Mouse (Mus musculus): ENCODE data around the gene Ctps2. TPM values are rescaled to one million over a fixed set of nuclear protein-coding genes. Genes with fewer than 3 reads are reported as not detected.

Gene Ctps2
- polyA plus RNA-seq, 1 experiment, result 19.8 TPM

- Histone ChIP-seq H3ac (ENCODE audit: control insufficient read depth, insufficient read length, low read depth) (no peak overlapping the region), H3K4me3 (ENCODE audit: insufficient read depth, poor library complexity, severe bottlenecking) (no peak overlapping the region), H3K27me3 (ENCODE audit: control insufficient read depth, insufficient read depth, insufficient read length) (no peaks in the 10 kb centered on the region), H3K36me3 (ENCODE audit: control insufficient read depth, insufficient read depth) (no peaks in the 10 kb centered on the region), H3K79me2 (ENCODE audit: control insufficient read depth, insufficient read depth) (no peaks in the 10 kb centered on the region), H3K79me3 (ENCODE audit: low read depth) (no peaks in the 10 kb centered on the region)
- TF ChIP-seq CEBPB (IDR thresholded peaks at IDR 0.05; ENCODE audit: low read depth), result no peak
These were observed 56.9 kb downstream of the Ctps2 start for GRCm38 (mm10) chrX:162957921-162958320.

GRCm38 (mm10) chrX:162963840-162964239 is 62.8 kb downstream of the Ctps2 start:
- Histone ChIP-seq H3K79me2 (ENCODE audit: control insufficient read depth, insufficient read depth) (no peaks in the 10 kb centered on the region), H3K36me3 (ENCODE audit: control insufficient read depth, insufficient read depth) (no peaks in the 10 kb centered on the region), H3K79me3 (ENCODE audit: low read depth) (no peaks in the 10 kb centered on the region), H3K27me3 (ENCODE audit: control insufficient read depth, insufficient read depth, insufficient read length) (no peaks in the 10 kb centered on the region), H3ac (ENCODE audit: control insufficient read depth, insufficient read length, low read depth) (no peak overlapping the region), H3K4me3 (ENCODE audit: insufficient read depth, poor library complexity, severe bottlenecking) (no peak overlapping the region)
- TF ChIP-seq MAX (IDR thresholded peaks at IDR 0.05) (no peak), CTCF (IDR thresholded peaks at IDR 0.05; ENCODE audit: control insufficient read depth, insufficient read depth, insufficient read length) (no peak), MYOG (IDR thresholded peaks at IDR 0.05; ENCODE audit: control insufficient read depth, extremely low read depth, insufficient read length) (no peak), CEBPB (IDR thresholded peaks at IDR 0.05; ENCODE audit: low read depth) (no peak), MYOD1 (IDR thresholded peaks at IDR 0.05; ENCODE audit: control insufficient read depth, insufficient read length, low read depth) (no peak), FOSL1 (IDR thresholded peaks at IDR 0.05; ENCODE audit: insufficient read depth, low read length, poor library complexity, severe bottlenecking) (no peak), USF1 (IDR thresholded peaks at IDR 0.05; ENCODE audit: low read depth) (no peak)

GRCm38 (mm10) chrX:162964383-162964782 is 63.3 kb downstream of the Ctps2 start, which contains the start of gene S100g:
S100g (minus strand) TSS chrX:162964599.
- no peak within 1 kb of the TSS for H3ac ChIP-seq (ENCODE audit: control insufficient read depth, insufficient read length, low read depth)
- no peaks in the 10 kb centered on the region for H3K36me3 ChIP-seq (ENCODE audit: control insufficient read depth, insufficient read depth)
- no peak within 1 kb of the TSS for H3K4me3 ChIP-seq (ENCODE audit: insufficient read depth, poor library complexity, severe bottlenecking)
- no peaks in the 10 kb centered on the region for H3K79me2 ChIP-seq (ENCODE audit: control insufficient read depth, insufficient read depth)
- H3K27me3 ChIP-seq (ENCODE audit: control insufficient read depth, insufficient read depth, insufficient read length), result no peaks in the 10 kb centered on the region
- no peaks in the 10 kb centered on the region for H3K79me3 ChIP-seq (ENCODE audit: low read depth)
- TF ChIP-seq CEBPB (IDR thresholded peaks at IDR 0.05; ENCODE audit: low read depth) (no peak), CTCF (IDR thresholded peaks at IDR 0.05; ENCODE audit: control insufficient read depth, insufficient read depth, insufficient read length) (no peak), MAX (IDR thresholded peaks at IDR 0.05) (no peak), MYOG (IDR thresholded peaks at IDR 0.05; ENCODE audit: control insufficient read depth, extremely low read depth, insufficient read length) (no peak), USF1 (IDR thresholded peaks at IDR 0.05; ENCODE audit: low read depth) (no peak), MYOD1 (IDR thresholded peaks at IDR 0.05; ENCODE audit: control insufficient read depth, insufficient read length, low read depth) (no peak), FOSL1 (IDR thresholded peaks at IDR 0.05; ENCODE audit: insufficient read depth, low read length, poor library complexity, severe bottlenecking) (no peak)

DNA sequence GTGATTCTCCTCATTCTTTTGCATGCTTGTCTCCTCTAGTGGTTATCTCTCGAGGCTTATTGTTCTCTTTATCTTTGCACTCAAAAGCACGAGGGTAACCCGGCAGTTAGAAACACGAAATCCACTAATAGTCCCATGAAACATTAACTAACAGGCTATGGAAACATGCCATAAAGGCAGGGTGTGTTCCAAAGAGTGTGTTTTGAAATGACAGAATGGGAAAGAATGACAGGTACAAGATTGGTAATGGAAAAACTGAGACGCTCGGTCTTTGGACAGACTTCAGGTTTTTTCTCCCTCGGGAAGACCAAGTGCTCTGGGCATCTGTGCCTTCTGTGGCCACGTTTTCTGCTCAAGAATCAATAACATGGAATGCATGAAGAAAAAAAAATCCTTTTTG is 66.4 kb downstream of the Ctps2 start:
- Histone ChIP-seq H3K27me3 (ENCODE audit: control insufficient read depth, insufficient read depth, insufficient read length) (no peaks in the 10 kb centered on the region), H3K36me3 (ENCODE audit: control insufficient read depth, insufficient read depth) (no peaks in the 10 kb centered on the region), H3ac (ENCODE audit: control insufficient read depth, insufficient read length, low read depth) (no peak overlapping the region), H3K4me3 (ENCODE audit: insufficient read depth, poor library complexity, severe bottlenecking) (no peak overlapping the region), H3K79me2 (ENCODE audit: control insufficient read depth, insufficient read depth) (no peaks in the 10 kb centered on the region), H3K79me3 (ENCODE audit: low read depth) (no peaks in the 10 kb centered on the region)
- TF ChIP-seq USF1 (IDR thresholded peaks at IDR 0.05; ENCODE audit: low read depth) (no peak), MYOG (IDR thresholded peaks at IDR 0.05; ENCODE audit: control insufficient read depth, extremely low read depth, insufficient read length) (no peak), MAX (IDR thresholded peaks at IDR 0.05) (no peak), CEBPB (IDR thresholded peaks at IDR 0.05; ENCODE audit: low read depth) (no peak), MYOD1 (IDR thresholded peaks at IDR 0.05; ENCODE audit: control insufficient read depth, insufficient read length, low read depth) (no peak), FOSL1 (IDR thresholded peaks at IDR 0.05; ENCODE audit: insufficient read depth, low read length, poor library complexity, severe bottlenecking) (no peak), CTCF (IDR thresholded peaks at IDR 0.05; ENCODE audit: control insufficient read depth, insufficient read depth, insufficient read length) (no peak)

DNA sequence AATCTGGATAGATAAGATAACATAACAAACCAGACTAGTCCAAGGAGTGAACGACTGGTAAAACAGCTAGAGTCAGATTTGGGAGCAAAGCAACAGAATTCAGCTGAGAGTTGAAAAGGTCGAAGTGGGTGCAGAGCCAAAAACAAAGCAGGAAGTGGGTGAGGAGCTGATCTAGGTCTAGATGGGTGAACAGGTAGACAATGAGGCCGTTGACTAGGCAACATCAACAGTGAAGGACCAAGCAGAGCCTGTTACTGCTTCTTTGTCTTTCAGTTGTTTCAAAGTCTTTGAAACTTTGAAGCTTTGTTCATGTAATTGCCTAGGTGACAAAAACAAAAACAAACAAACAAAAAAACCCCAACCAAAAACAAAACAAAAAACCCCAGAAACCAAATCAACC is 75.2 kb downstream of the Ctps2 start:
- H3K79me3 ChIP-seq (ENCODE audit: low read depth), result no peaks in the 10 kb centered on the region
- no peaks in the 10 kb centered on the region for H3K79me2 ChIP-seq (ENCODE audit: control insufficient read depth, insufficient read depth)
- no peak overlapping the region for H3ac ChIP-seq (ENCODE audit: control insufficient read depth, insufficient read length, low read depth)
- no peaks in the 10 kb centered on the region for H3K27me3 ChIP-seq (ENCODE audit: control insufficient read depth, insufficient read depth, insufficient read length)
- H3K36me3 ChIP-seq (ENCODE audit: control insufficient read depth, insufficient read depth), result no peaks in the 10 kb centered on the region
- TF ChIP-seq CEBPB (IDR thresholded peaks at IDR 0.05; ENCODE audit: low read depth), result no peak
- no peak for TF ChIP-seq FOSL1 (IDR thresholded peaks at IDR 0.05; ENCODE audit: insufficient read depth, low read length, poor library complexity, severe bottlenecking)
- no peak for TF ChIP-seq MAX (IDR thresholded peaks at IDR 0.05)
- no peak for TF ChIP-seq USF1 (IDR thresholded peaks at IDR 0.05; ENCODE audit: low read depth)
- TF ChIP-seq MYOG (IDR thresholded peaks at IDR 0.05; ENCODE audit: control insufficient read depth, extremely low read depth, insufficient read length), result no peak
- TF ChIP-seq CTCF (IDR thresholded peaks at IDR 0.05; ENCODE audit: control insufficient read depth, insufficient read depth, insufficient read length), result no peak
- TF ChIP-seq MYOD1 (IDR thresholded peaks at IDR 0.05; ENCODE audit: control insufficient read depth, insufficient read length, low read depth), result no peak
- no peak overlapping the region for H3K4me3 ChIP-seq (ENCODE audit: insufficient read depth, poor library complexity, severe bottlenecking)

GRCm38 (mm10) chrX:162986876-162987495 is 85.9 kb downstream of the Ctps2 start:
- H3K79me2 ChIP-seq (ENCODE audit: control insufficient read depth, insufficient read depth), result no peaks in the 10 kb centered on the region
- H3K79me3 ChIP-seq (ENCODE audit: low read depth), result no peaks in the 10 kb centered on the region
- TF ChIP-seq CEBPB (IDR thresholded peaks at IDR 0.05; ENCODE audit: low read depth) (no peak), MYOG (IDR thresholded peaks at IDR 0.05; ENCODE audit: control insufficient read depth, extremely low read depth, insufficient read length) (no peak), FOSL1 (IDR thresholded peaks at IDR 0.05; ENCODE audit: insufficient read depth, low read length, poor library complexity, severe bottlenecking) (no peak), CTCF (IDR thresholded peaks at IDR 0.05; ENCODE audit: control insufficient read depth, insufficient read depth, insufficient read length) (no peak), USF1 (IDR thresholded peaks at IDR 0.05; ENCODE audit: low read depth) (no peak), MYOD1 (IDR thresholded peaks at IDR 0.05; ENCODE audit: control insufficient read depth, insufficient read length, low read depth) (no peak), MAX (IDR thresholded peaks at IDR 0.05) (no peak)
- H3K27me3 ChIP-seq (ENCODE audit: control insufficient read depth, insufficient read depth, insufficient read length), result no peaks in the 10 kb centered on the region
- H3ac ChIP-seq (ENCODE audit: control insufficient read depth, insufficient read length, low read depth), result no peak overlapping the region
- H3K36me3 ChIP-seq (ENCODE audit: control insufficient read depth, insufficient read depth), result no peaks in the 10 kb centered on the region
- H3K4me3 ChIP-seq (ENCODE audit: insufficient read depth, poor library complexity, severe bottlenecking), result no peak overlapping the region
